Mouse (Mus musculus) kidney, adult 11 months (tissue): Measurements from ENCODE around the gene Dcaf1.

Experiments used
- DNase-seq: peaks from one replicate; pipeline ENCODE4 v3.0.0; 2022

The Dcaf1 gene

GRCm38 (mm10) chr9:106821618-106822380, at the start of gene Dcaf1:
TSS of gene Dcaf1 (plus strand) at chr9:106821874.
- peak; percentile 95 for DNase-seq

GRCm38 (mm10) chr9:106776116-106776515, 45.6 kb upstream of the Dcaf1 start:
- DNase-seq: no peak

- DNase-seq: no peak
Measured at GRCm38 (mm10) chr9:106777423-106777822, 44.3 kb upstream of the Dcaf1 start.

GRCm38 (mm10) chr9:106778319-106778718, 43.4 kb upstream of the Dcaf1 start:
- DNase-seq: no peak

- no peak for DNase-seq
Measured at GRCm38 (mm10) chr9:106780086-106780485, 41.6 kb upstream of the Dcaf1 start.

GRCm38 (mm10) chr9:106783554-106783953, 38.1 kb upstream of the Dcaf1 start:
- DNase-seq: peak; percentile 43

GRCm38 (mm10) chr9:106785206-106785605, 36.5 kb upstream of the Dcaf1 start:
- peak; percentile 12 for DNase-seq

GRCm38 (mm10) chr9:106787979-106788811, 33.5 kb upstream of the Dcaf1 start:
- peak; percentile 6 for DNase-seq

GRCm38 (mm10) chr9:106788812-106789321, 32.8 kb upstream of the Dcaf1 start, which contains the start of gene Rad54l2:
TSS of gene Rad54l2 (minus strand) at chr9:106789194.
- DNase-seq: peak; percentile 71

GRCm38 (mm10) chr9:106789363-106789762, 32.3 kb upstream of the Dcaf1 start:
- no peak for DNase-seq

- peak; percentile 61 for DNase-seq
Measured at GRCm38 (mm10) chr9:106790831-106791230, 30.8 kb upstream of the Dcaf1 start.

- no peak for DNase-seq
Measured at GRCm38 (mm10) chr9:106806503-106806902, 15.2 kb upstream of the Dcaf1 start.

- DNase-seq: no peak
Measured at GRCm38 (mm10) chr9:106818191-106818590, 3.5 kb upstream of the Dcaf1 start.

- DNase-seq: no peak
Measured at GRCm38 (mm10) chr9:106819201-106819600, 2.5 kb upstream of the Dcaf1 start.

GRCm38 (mm10) chr9:106821050-106821617, 540 bp upstream of the Dcaf1 start:
- DNase-seq: no peak

GRCm38 (mm10) chr9:106822381-106823104, 869 bp downstream of the Dcaf1 start:
- peak; percentile 91 for DNase-seq

- no peak for DNase-seq
Measured at GRCm38 (mm10) chr9:106840569-106840968, 18.9 kb downstream of the Dcaf1 start.

- DNase-seq: no peak
Measured at GRCm38 (mm10) chr9:106842800-106843199, 21.1 kb downstream of the Dcaf1 start.

- no peak for DNase-seq
Measured at GRCm38 (mm10) chr9:106856664-106857063, 35.0 kb downstream of the Dcaf1 start.

- DNase-seq: no peak
Measured at GRCm38 (mm10) chr9:106858036-106858435, 36.4 kb downstream of the Dcaf1 start.

GRCm38 (mm10) chr9:106874216-106874615, 52.5 kb downstream of the Dcaf1 start:
- no peak for DNase-seq

GRCm38 (mm10) chr9:106876666-106877065, 55.0 kb downstream of the Dcaf1 start:
- no peak for DNase-seq

GRCm38 (mm10) chr9:106879471-106879870, 57.8 kb downstream of the Dcaf1 start:
- DNase-seq: no peak
